Mouse (Mus musculus) lung, embryonic 14.5 days (tissue): ENCODE results near the gene Bptf. TPM values are rescaled to one million over a fixed set of nuclear protein-coding genes. Genes with fewer than 3 reads are reported as not detected.
A peak's percentile ranks its signal among the peaks of the same experiment; 100 is the strongest.
"Not testable (repeated sequence)": the region's sequence is repeated elsewhere in the genome, so short reads cannot be mapped to it uniquely, and the experiment has no call there.

Source experiments
- ATAC-seq: fragments of 200-750 bp; cut with Nextera tagmentation; 2 replicates; pipeline ENCODE4 v1.8.0; 2017; ENCODE audit warnings: mild to moderate bottlenecking, moderate TSS enrichment, moderate library complexity; ENCODE audit not compliant: insufficient read depth
- DNase-seq: peaks from one replicate; pipeline ENCODE4 v3.0.0-alpha.2; 2015
- H3K27ac ChIP-seq: fragments of 300-500 bp; sonication (generic); 2 replicates; pipeline ENCODE4 v1.5.1; 2014; ENCODE audit warnings: low read depth, mild to moderate bottlenecking, moderate library complexity
- H3K27me3 ChIP-seq: fragments of 300-500 bp; sonication (generic); 2 replicates; pipeline ENCODE4 v1.6.1; 2014; ENCODE audit warnings: low read length, control low read depth; ENCODE audit not compliant: insufficient read depth
- H3K36me3 ChIP-seq: fragments of 300-500 bp; sonication (generic); 2 replicates; pipeline ENCODE4 v1.6.1; 2014; ENCODE audit warnings: control low read depth; ENCODE audit not compliant: insufficient read depth
- H3K4me1 ChIP-seq: fragments of 300-500 bp; sonication (generic); 2 replicates; pipeline ENCODE4 v1.6.1; 2014; ENCODE audit warnings: antibody characterized with exemption, control low read depth; ENCODE audit not compliant: insufficient read depth
- H3K4me2 ChIP-seq: fragments of 300-500 bp; sonication (generic); 2 replicates; pipeline ENCODE4 v1.6.1; 2014; ENCODE audit warnings: mild to moderate bottlenecking
- H3K4me3 ChIP-seq: fragments of 300-500 bp; sonication (generic); 2 replicates; pipeline ENCODE4 v1.5.1; 2014; ENCODE audit warnings: low read depth, low read length
- H3K9ac ChIP-seq: fragments of 300-500 bp; sonication (generic); 2 replicates; pipeline ENCODE4 v1.6.1; 2014
- H3K9me3 ChIP-seq: fragments of 300-500 bp; sonication (generic); 2 replicates; pipeline ENCODE4 v1.6.1; 2016; ENCODE audit warnings: low read depth, low read length, control low read depth
- CTCF ChIP-seq: IDR thresholded peaks from 2 replicates; pipeline ENCODE4 v1.5.1; 2016; ENCODE audit warnings: antibody characterized with exemption, low read depth
- WGBS: fragments of 180-500 bp; shearing (Covaris S2); extraction: QIAGEN DNeasy Blood & Tissue Kit; methylation state at CpG from one replicate; pipeline ENCODE4 v1.1.7; 2014; 5-methylcytosine and 5-hydroxymethylcytosine counted together
- polyA plus RNA-seq: library from polyadenylated mRNA; unstranded; fragments of >200 nt; fragmentation: Nextera tagmentation; extraction: Ambion mirVana; gene quantifications from 2 replicates; pipeline ENCODE4 v1.2.1, GENCODE M21; 2014

Bptf gene
- polyA plus RNA-seq, 1 experiment from 2014 or later: 40.6 TPM

DNA sequence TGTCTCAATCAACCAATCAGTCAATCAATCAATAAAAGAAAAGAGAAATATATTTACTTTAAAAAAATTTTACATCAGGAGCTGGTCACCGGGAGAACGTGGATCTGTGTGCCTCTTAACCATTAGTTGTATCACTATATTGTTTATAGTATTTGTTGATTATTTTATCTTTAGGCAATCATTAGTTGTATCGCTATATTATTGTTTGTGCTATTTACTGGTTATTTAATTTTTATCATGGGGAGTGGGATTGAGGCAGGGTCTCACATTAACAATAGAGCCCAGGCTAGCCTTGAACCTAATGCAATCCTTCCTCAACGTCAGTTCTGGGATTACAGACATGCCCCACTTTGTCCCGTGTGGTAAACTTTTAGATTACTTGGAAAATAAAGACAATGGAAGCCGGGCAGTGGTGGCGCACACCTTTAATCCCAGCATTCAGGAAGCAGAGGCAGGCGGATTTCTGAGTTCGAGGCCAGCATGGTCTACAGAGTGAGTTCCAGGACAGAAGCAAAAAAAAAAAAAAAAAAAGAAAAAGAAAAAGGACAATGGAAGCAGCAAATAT lies 131.9 kb downstream of the Bptf start:
- H3K27me3 ChIP-seq: no peaks in the 10 kb centered on the region

DNA sequence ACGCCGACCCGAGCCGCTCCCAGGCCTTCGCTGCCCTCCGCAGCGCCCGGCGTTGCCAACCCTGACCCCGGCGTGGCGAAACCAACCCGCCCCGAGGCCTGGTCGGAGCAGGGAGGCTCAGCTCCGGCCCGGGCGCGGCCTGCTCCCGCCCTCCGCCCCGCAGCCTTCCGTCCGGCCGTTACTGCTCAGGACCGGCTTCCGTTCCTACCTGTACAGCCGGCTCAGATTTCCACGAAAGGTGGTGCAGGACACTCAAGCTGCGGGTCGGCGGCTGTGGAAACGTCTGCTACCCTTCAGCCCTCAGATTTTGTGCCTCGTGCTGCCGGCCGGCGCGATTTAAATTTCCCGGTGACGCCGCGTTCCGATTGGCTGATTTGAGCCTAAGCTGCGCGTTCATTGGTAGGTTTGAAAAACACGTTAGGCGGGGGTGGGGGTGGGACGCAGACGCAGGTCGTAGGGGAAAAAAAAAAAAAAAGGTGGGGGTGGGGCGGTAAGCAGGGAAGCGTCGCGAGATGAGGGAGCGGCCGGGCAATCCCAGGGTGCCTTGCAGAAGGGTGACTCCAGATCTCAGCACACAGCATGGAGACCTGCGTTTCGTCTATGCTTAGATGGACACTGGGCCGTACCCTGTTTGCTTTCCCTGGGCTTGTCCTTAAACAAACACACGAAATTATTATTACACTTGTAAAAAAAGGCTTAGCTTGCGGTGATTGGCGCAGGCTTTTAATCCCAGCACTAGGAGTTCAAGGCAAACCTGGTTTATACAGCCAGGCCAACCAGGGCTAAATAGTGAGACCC lies 132.6 kb downstream of the Bptf start, which contains the start of gene Kpna2:
Gene Kpna2, minus strand, starts transcription at position 391 of the 798 bp plus-strand sequence.
- Histone ChIP-seq H3K4me1 (peaks cover 9% of the 10 kb centered on the region), H3K27ac (peak within 1 kb of the TSS; percentile 95), H3K4me3 (peak within 1 kb of the TSS; percentile 99), H3K4me2 (peak within 1 kb of the TSS; percentile 71), H3K27me3 (no peaks in the 10 kb centered on the region), H3K9ac (peak within 1 kb of the TSS; percentile 96), H3K9me3 (no peaks in the 10 kb centered on the region), H3K36me3 (peaks cover 31% of the 10 kb centered on the region)
- no peak for TF ChIP-seq CTCF
- peak; percentile 96 for ATAC-seq
- DNase-seq: peak; percentile 98
- WGBS: under 1% methylated on average over 62 of the region's 62 CpGs

More for the DNA sequence above, 131.9 kb downstream of the Bptf start:
- peak overlapping the region; percentile 69 for H3K4me2 ChIP-seq
- WGBS: 79% methylated on average over 9 of the region's 9 CpGs
- H3K4me1 ChIP-seq: peaks cover 4% of the 10 kb centered on the region
- peak overlapping the region; percentile 84 for H3K27ac ChIP-seq
- peaks cover 24% of the 10 kb centered on the region for H3K36me3 ChIP-seq
- no peak for DNase-seq
- peak overlapping the region; percentile 61 for H3K9ac ChIP-seq
- TF ChIP-seq CTCF: no peak
- H3K9me3 ChIP-seq: no peaks in the 10 kb centered on the region
- peak overlapping the region; percentile 99 for H3K4me3 ChIP-seq
- no peak for ATAC-seq

DNA sequence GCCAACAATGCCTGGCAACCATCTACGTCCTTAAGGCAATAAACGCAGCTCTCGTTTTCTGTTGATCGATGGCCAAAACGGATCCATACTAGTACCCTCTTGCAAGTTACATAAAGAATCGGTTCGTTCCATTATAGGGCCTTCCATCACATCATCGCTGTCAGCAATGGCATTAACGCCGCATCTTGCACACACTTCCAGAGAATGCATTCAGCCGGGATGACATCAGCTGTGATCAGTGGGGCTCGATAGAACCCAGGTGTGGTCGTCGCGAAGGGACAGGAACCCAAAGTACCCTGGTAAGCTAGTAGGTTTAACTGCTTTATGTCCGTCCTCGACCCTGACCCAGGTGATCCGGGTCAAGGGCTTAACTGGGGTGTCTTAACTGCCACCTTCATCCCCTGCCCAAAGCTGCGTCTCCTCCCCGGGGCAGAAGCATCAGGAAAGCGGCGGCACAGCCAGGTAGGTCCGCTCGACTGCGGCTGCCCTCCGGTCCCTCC lies 133.2 kb downstream of the Bptf start:
- ATAC-seq: peak; percentile 15
- no peak for TF ChIP-seq CTCF
- Histone ChIP-seq H3K36me3 (peaks cover 37% of the 10 kb centered on the region), H3K27me3 (no peaks in the 10 kb centered on the region), H3K27ac (peak overlapping the region; percentile 95), H3K4me2 (peak overlapping the region; percentile 71), H3K9ac (peak overlapping the region; percentile 96), H3K9me3 (no peaks in the 10 kb centered on the region), H3K4me3 (peak overlapping the region; percentile 99), H3K4me1 (peaks cover 9% of the 10 kb centered on the region)
- peak; percentile 56 for DNase-seq
- under 1% methylated on average over 26 of the region's 26 CpGs for WGBS

DNA sequence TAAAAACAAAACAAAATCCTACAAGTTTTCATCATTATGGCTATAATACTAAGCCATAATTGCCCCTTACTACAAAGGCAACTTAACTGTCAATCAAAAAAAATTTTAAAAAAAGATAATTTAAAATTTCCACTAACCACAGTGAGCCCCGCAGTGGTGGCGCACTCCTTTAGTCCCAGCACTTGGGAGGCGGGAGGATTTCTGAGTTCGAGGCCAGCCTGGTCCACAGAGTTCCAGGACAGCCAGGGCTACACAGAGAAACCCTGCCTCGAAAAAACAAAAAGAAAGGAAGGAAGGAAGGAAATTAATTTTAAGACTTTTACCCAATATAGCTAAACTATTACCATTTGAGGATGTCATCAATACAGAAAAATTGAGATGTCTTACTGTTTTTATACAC lies 134.0 kb downstream of the Bptf start:
- Histone ChIP-seq H3K9ac (peak overlapping the region; percentile 96), H3K4me3 (peak overlapping the region; percentile 99), H3K4me2 (peak overlapping the region; percentile 71), H3K4me1 (peaks cover 9% of the 10 kb centered on the region), H3K9me3 (no peaks in the 10 kb centered on the region), H3K27me3 (no peaks in the 10 kb centered on the region), H3K36me3 (peaks cover 44% of the 10 kb centered on the region), H3K27ac (no peak overlapping the region)
- no peak for TF ChIP-seq CTCF
- DNase-seq: peak; percentile 38
- ATAC-seq: no peak
- WGBS: 10% methylated on average over 5 of the region's 5 CpGs

GRCm38 (mm10) chr11:106996492-106996891 lies 135.4 kb downstream of the Bptf start:
- WGBS: 85% methylated on average over 7 of the region's 7 CpGs
- Histone ChIP-seq H3K36me3 (peaks cover 56% of the 10 kb centered on the region), H3K4me3 (peak overlapping the region; percentile 99), H3K4me2 (peak overlapping the region; percentile 71)
- H3K9ac ChIP-seq, H3K4me1 ChIP-seq, DNase-seq, H3K27ac ChIP-seq, H3K27me3 ChIP-seq, ATAC-seq, H3K9me3 ChIP-seq: not testable (repeated sequence)

- H3K4me3 ChIP-seq: no peak overlapping the region
- no peak for TF ChIP-seq CTCF
- peaks cover 77% of the 10 kb centered on the region for H3K36me3 ChIP-seq
- no peak for ATAC-seq
- H3K4me1 ChIP-seq: peaks cover 9% of the 10 kb centered on the region
- H3K9me3 ChIP-seq: no peaks in the 10 kb centered on the region
- 43% methylated on average over 3 of the region's 3 CpGs for WGBS
- no peak overlapping the region for H3K4me2 ChIP-seq
- no peak overlapping the region for H3K9ac ChIP-seq
- DNase-seq: no peak
- H3K27me3 ChIP-seq: no peaks in the 10 kb centered on the region
- no peak overlapping the region for H3K27ac ChIP-seq
These were observed 137.5 kb downstream of the Bptf start for GRCm38 (mm10) chr11:106994246-106995085.
